Mouse (Mus musculus): ENCODE data around the gene Sirt5.

- TF ChIP-seq CTCF (IDR thresholded peaks at IDR 0.05; ENCODE audit: low read depth, low read length) (no peak), GATA1 (IDR thresholded peaks at IDR 0.05; ENCODE audit: borderline replicate concordance, low read length) (no peak), TAL1 (conservative IDR thresholded peaks at IDR 0.05; ENCODE audit: low read depth, low read length) (no peak)
These were observed 77.3 kb downstream of the Sirt5 start for GRCm38 (mm10) chr13:43442551-43442950.
